Mouse (Mus musculus): Measurements from ENCODE around the gene Hist1h2br. TPM values are rescaled to one million over a fixed set of nuclear protein-coding genes. Genes with fewer than 3 reads are reported as not detected.
"Not testable (repeated sequence)": the region's sequence is repeated elsewhere in the genome, so short reads cannot be mapped to it uniquely, and the experiment has no call there.

Gene Hist1h2br
- total RNA-seq, 2 experiments from 2014 or later, result 72.5 to 76.9 TPM

DNA sequence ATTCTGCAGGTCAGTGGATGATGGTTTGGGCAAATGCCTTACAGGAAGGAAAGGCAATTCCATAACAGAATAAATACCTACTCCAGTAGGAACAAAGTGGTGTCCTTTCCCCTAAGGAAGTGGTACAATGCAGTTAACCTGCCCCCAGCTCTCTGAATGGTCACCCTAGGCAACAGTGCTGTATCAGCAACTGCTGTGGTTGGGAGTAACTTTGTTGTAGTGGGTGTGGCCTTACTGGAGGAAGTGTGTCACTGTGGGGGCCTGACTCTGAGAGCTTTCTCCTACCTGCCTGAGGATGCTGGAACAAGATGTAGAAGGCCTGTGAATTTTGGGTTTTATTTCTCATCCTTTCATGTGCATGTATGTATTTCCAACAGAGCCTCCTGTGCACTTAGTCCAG lies 12.8 kb downstream of the Hist1h2br start:
- DNase-seq, result not testable (repeated sequence)

DNA sequence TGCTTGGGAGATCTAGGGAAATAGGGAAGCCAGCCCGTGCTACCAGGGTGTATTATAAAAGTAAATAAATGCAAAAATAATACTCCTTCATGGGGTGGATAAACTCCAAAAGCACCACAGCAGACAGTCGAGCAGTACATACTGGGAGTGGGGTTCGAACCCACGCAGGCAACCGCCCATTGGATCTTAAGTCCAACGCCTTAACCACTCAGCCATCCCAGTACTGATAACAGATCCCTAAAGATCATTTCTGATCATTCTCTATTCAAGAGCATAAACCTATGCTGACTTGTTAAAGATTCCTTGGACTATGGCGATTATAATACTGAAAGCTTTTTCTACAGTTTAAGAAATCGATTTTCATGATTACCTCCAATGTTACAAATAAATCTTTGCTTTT lies 14.3 kb downstream of the Hist1h2br start:
- no peak for DNase-seq

DNA sequence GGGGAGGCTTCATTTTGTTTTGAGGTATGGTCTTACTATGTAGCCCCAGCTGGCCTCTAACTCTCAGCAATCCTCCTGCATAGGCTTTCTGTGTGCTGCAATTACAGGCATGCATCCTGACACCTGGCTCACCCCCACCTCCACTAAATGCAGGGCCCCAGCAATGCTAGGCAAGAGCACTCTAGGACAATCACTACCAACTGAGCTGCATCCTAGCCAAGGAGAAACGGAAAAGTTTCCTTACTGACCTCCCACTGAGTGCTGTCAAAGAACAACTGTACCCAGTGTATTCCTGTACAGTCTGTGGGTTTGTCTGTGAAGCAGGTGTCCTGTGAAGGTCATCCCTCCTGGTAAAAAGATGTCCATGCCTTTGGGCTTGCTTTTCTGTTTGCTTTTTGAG lies 17.2 kb downstream of the Hist1h2br start:
- not testable (repeated sequence) for DNase-seq

DNA sequence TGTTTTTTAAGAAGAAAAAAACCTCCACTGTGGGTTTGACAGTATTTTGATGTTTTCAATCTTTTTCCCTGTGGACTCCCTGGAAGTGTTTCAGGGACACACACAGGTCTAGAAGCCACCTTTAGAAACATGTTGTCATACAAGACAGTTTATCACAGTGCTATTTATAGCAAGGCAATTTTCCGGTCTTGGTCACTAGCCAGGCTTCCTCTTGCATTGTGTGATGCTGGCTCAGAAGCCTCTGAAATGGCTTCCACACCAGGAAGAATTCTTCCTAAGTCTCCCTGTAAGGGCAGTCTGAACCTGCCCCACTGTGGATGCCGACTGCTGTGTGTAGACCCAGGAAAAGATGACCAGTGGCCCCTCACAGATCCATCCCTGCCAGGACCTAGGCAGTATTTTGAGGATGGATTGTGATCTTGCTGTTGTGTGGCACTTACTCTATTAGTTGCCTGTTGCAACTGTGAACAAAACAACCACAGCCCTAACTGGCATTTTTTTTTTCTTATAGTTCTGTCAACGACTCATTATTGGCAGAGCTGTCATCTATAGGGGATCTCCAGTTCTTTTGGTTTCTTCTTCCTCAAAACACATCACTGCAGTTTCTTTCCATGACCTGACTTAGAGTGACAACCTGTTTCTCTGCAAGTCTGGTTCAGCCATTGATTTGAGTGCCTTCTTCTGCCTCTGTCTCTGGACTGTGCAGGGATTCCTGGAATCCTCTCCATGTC lies 18.8 kb downstream of the Hist1h2br start:
- peak in 1 of 2 experiments; percentile 26 for DNase-seq

DNA sequence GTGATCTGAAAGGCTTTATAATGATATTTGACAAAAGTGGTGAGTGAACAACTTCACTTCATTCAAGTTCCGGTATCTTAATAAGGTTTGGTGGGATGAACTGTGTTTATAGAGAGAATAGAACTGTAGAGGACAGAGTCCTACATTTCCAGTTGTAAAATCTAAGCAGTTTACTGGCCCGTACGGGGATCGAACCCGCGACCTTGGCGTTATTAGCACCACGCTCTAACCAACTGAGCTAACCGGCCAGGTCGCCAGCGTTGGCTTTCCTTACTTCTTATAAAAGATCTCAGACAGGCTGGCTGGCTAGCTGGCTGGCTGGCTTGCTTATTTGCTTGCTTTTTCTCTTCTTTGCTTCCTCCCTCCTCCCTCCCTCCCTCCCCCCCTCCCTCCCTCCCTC lies 21.6 kb downstream of the Hist1h2br start:
- DNase-seq, result peak; percentile 78 to 84

DNA sequence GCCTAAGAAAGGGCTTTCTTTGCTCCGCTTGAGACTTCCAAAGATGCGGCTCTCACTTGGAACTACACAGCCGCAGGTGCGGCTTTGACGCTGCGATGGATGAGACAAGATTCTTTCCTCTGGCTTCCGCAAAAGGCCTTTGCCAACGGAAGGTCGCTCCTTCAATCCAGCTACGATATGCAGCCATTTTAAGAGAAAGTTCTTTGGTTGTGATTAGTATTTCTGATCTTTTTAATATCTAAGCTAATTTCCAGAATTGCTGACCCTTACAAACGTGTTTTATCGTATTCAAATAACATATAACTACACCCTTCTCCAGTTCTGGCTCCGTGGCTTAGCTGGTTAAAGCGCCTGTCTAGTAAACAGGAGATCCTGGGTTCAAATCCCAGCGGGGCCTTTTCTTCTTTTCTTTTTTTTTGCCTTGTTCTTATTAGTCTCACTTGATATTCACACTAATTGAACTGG lies 22.2 kb downstream of the Hist1h2br start:
- DNase-seq, result peak; percentile 27 to 52

DNA sequence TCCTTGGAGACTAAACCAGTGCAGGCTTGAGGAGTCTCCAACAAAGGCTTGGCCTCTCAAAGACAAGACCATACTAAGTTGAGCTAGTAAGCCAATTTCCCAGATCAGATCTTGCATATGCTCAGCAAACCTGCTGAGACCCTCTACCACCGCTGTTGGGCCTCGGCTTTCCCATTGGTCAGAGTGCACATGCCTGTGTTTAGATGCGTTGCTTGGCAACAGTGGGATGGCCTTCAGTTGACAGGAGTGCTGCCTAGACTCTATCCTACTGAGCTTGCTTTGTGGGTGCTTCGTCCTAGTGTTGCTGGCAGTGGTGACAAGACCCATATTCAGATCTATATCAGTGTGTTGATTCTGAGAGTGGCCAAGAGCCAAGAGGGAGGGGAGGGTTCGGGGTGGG lies 28.1 kb downstream of the Hist1h2br start:
- no peak for DNase-seq

DNA sequence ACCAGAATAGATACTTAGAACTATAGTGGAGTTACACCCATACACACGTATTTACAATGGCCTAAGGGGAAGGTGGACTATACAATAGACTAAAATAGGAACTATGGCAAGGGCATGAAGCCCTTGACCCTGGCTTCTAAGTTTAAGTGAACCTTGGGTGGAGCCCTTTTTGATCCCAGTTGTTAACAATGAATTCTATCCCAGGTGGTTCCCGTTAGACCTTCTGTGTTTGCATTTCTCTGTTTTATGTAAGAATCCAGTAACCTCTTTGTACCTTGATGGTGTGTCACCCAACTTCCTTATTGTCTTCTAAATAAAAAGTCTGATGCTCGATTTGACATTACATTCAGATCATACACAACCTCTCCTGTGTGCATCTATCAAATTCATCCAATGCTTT lies 32.0 kb downstream of the Hist1h2br start:
- DNase-seq, result not testable (repeated sequence)

DNA sequence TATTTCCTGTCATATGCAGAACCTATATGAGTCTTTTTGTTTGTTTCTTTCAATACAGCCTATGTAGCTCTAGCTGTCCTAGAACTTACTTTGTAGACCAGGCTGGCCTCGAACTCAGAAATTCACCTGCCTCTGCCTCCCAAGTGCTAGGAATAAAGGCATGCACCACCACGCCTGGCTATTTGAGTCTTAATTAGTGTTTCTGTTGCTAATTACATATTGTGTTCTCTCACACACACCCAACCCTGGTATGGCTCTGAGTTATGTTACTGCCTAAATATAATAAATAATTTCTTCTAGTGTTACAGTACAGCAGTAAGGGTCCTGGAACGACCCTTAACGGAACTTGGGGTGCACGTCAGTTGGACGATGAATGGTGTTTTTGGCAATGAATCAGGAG lies 47.2 kb downstream of the Hist1h2br start:
- DNase-seq, result no peak

DNA sequence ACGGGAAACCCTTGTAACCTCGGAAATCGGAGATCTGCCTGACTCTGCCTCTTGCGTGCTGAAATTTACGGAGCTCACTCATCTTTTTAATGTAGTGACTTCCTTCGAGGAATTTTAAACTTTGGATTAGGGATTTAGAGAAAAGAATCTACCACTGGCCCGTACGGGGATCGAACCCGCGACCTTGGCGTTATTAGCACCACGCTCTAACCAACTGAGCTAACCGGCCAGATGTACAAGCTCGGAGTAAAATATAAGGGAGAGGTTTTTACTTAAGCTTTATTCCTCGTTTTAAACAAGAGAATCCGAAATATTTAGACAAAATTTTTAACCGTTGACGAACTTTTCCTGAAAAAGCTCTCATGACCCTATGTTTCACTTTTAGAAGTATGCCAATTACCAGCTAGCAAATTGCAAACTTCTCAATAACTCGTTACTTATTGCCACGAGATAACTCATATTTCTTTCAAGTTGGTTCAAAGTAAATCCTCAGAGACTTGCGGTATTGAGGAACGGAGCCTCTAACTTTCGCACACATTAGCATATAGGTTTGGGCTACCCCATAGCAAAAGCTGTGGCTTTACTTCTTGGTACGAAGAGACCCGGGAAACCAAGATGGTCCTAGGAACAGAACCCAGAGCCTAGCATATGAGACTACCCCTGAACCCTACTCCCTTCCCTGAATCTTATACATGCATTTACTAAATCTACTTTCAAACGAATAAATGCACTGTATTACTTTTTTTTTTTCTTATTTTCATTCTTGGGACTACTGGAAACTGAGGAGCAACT lies 48.5 kb downstream of the Hist1h2br start:
- DNase-seq, result peak; percentile 42 to 51

DNA sequence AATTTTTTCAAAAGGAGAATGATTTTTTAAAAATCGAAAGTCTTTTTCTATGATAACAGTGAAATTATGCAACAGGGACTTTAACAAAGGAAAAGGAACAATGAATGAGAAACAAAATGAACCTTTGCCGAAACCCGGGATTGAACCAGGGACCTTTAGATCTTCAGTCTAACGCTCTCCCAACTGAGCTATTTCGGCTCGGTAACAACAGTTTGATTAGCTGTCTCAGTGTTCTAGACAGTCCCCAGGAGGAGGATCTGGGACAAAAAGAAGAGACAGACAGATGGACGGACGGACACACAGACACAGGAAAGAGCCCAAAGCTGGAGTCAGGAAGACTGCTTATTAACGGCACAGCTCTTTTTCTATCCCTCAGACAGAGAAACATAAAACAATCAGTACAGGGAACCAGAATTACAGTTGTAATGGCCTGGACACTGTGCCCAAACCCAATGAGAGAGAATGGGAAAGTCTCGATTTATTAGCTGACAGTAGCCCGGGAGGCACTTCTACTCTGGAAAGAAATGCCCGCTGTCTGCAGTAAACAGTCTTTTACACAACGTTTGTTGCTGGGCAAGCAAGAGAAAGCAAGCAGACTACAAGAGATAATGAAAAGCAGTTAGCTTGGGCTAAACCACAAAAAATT lies 49.3 kb downstream of the Hist1h2br start:
- peak; percentile 16 to 27 for DNase-seq

DNA sequence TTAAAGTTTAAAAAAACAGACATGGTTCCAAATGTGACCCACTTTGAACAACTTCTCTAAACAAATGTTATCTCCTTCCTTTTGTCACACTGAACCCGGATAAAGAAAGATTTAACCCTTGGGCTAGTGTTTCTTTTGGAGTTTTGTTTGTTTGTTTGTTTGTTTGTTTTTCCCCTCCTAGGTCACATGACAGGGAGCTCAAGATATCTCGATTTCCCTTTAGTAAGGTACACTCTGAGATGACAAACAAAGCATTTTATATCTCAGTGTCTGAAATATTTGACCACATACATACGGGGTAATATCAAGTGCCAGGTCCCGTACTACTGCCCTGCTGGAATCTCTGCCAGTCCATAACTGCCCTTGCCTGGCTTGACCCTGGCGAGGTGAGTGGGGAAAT lies 49.9 kb downstream of the Hist1h2br start:
- no peak for DNase-seq

DNA sequence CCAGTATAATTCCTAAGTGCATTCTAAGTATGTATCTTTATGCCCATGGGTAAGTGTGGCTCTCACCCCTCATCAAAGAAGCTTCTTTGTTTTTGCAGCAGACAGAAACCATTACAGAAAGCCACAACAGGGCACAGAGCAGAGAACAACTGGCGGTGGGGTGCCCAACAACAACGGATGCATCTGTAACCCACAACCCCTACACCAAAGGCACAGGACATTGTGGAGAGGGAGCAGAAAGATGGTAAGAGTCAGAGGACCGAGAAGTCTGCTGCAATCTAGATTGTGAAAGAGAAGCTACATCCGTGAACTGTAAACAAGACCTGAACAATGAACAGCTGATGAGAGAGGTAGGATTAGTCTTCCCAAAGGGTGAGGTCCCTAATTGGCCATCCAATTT lies 51.0 kb downstream of the Hist1h2br start:
- DNase-seq, result no peak

Small RNA genes lying within 50 kb of the gene (microRNA-seq; reads per million reads assigned to microRNA genes)
- gene Gm19658 (not detected), gene Gm44346 (not detected), gene Gm44466 (not detected)

Other genes starting within 250 kb of the Hist1h2br start
- not detected for gene Olfr1362, start 219.7 kb upstream of the Hist1h2br start, total RNA-seq (2021)
- gene Olfr11, start 191.2 kb upstream of the Hist1h2br start, total RNA-seq (2021), result not detected
- not detected for gene Olfr1361, start 170.4 kb upstream of the Hist1h2br start, total RNA-seq (2021)
- not detected for gene Olfr1360, start 156.3 kb upstream of the Hist1h2br start, total RNA-seq (2021)
- gene Olfr1359, start 135.6 kb upstream of the Hist1h2br start, total RNA-seq (2021), result not detected
- gene Hist1h2bl, start 117.6 kb upstream of the Hist1h2br start, total RNA-seq (2021), result 10 to 100 TPM; 60.4 to 64.6 TPM
- gene Hist1h2ai, start 117.3 kb upstream of the Hist1h2br start, total RNA-seq (2021), result 10 to 100 TPM in 1 of 2 experiments, 1 to 10 TPM in 1; 7.6 to 50.2 TPM
- gene Hist1h3h, start 116.1 kb upstream of the Hist1h2br start, total RNA-seq (2021), result 10 to 100 TPM; 68.3 to 81.7 TPM
- 10 to 100 TPM; 17.4 to 18.8 TPM for gene Hist1h2bm, start 111.7 kb upstream of the Hist1h2br start, total RNA-seq (2021)
- 10 to 100 TPM; 11.8 to 14.2 TPM for gene Hist1h4j, start 98.7 kb upstream of the Hist1h2br start, total RNA-seq (2021)
- 100 to 1,000 TPM; 172 to 183 TPM for gene Hist1h4k, start 83.2 kb upstream of the Hist1h2br start, total RNA-seq (2021)
- 10 to 100 TPM; 18.0 to 19.9 TPM for gene Hist1h2ak, start 79.9 kb upstream of the Hist1h2br start, total RNA-seq (2021)
- 10 to 100 TPM; 36.1 to 38.9 TPM for gene Hist1h2bn, start 79.6 kb upstream of the Hist1h2br start, total RNA-seq (2021)
- gene Hist1h1b, start 53.1 kb upstream of the Hist1h2br start, total RNA-seq (2021), result 10 to 100 TPM; 26.2 to 28.0 TPM
- 10 to 100 TPM; 61.4 to 73.9 TPM for gene Hist1h3i, start 50.4 kb upstream of the Hist1h2br start, total RNA-seq (2021)
- gene Hist1h2an, start 46.5 kb upstream of the Hist1h2br start, total RNA-seq (2021), result 1 to 10 TPM; 7.5 to 9.1 TPM
- gene Hist1h2bp, start 46.3 kb upstream of the Hist1h2br start, total RNA-seq (2021), result 10 to 100 TPM; 21.9 to 22.1 TPM
- gene Hist1h2bq, start 23.5 kb upstream of the Hist1h2br start, total RNA-seq (2021), result 10 to 100 TPM; 74.0 to 76.3 TPM
- gene Hist1h2ao, start 23.3 kb upstream of the Hist1h2br start, total RNA-seq (2021), result 10 to 100 TPM; 24.0 to 56.4 TPM
- gene Hist1h4m, start 22.0 kb upstream of the Hist1h2br start, total RNA-seq (2021), result 100 to 1,000 TPM; 215 to 270 TPM
- 100 to 1,000 TPM in 1 of 2 experiments, 10 to 100 TPM in 1; 56.0 to 125 TPM for gene Hist1h4n, start 1.5 kb upstream of the Hist1h2br start, total RNA-seq (2021)
- gene Hist1h2ap, start 236 bp upstream of the Hist1h2br start, total RNA-seq (2021), result 10 to 100 TPM; 48.2 to 72.9 TPM
- 1 to 10 TPM; 1.5 to 1.6 TPM for gene Zfp184, start 111.4 kb downstream of the Hist1h2br start, total RNA-seq (2021)
- not detected for gene Pom121l2, start 147.5 kb downstream of the Hist1h2br start, total RNA-seq (2021)
- gene Prss16, start 176.0 kb downstream of the Hist1h2br start, total RNA-seq (2021), result under 1 TPM in 1 of 2 experiments, not detected in 1; 0.53 TPM
- 10 to 100 TPM; 58.6 to 69.2 TPM for gene Hist1h2ah, start 201.8 kb downstream of the Hist1h2br start, total RNA-seq (2021)
- 10 to 100 TPM; 67.8 to 68.6 TPM for gene Hist1h2bk, start 202.1 kb downstream of the Hist1h2br start, total RNA-seq (2021)
- 10 to 100 TPM; 75.2 to 76.6 TPM for gene Hist1h4i, start 207.6 kb downstream of the Hist1h2br start, total RNA-seq (2021)
- 10 to 100 TPM; 41.1 to 45.0 TPM for gene Hist1h2ag, start 209.2 kb downstream of the Hist1h2br start, total RNA-seq (2021)
- 10 to 100 TPM; 40.2 to 48.5 TPM for gene Hist1h2bj, start 209.5 kb downstream of the Hist1h2br start, total RNA-seq (2021)